Mouse (Mus musculus): ENCODE results near the gene Slc34a3. TPM values are rescaled to one million over a fixed set of nuclear protein-coding genes. Genes with fewer than 3 reads are reported as not detected.

Gene Slc34a3
- total RNA-seq (2014; rRNA removed) (not detected in 2 replicates), polyA plus RNA-seq (2015; fragmentation: Nextera tagmentation; extraction: Ambion mirVana) (not detected in 2 replicates)

DNA sequence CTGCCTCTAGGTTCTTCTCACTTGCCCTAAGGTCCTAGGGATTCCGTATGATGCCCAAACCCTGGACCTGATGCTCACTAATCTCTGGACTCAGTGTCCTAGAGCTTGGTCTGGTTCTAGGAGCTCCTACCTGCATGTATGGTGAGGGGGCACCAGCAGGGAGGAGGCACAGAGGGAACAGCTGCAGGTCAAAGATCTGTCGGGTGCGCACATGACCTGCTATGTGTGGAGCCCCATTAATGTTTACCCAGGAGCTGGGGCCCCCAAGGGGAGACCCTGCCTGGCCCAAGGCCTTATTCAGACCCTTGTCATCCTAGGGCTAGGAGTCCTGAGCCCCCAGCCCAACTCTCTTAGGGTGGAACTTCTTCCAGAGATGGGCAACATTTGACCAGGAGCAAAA lies at the start of gene Slc34a3:
Slc34a3 (minus strand) TSS at position 315 of the 400 bp plus-strand sequence.
- Histone ChIP-seq H3K9me3 (ENCODE audit: low read length) (no peaks in the 10 kb centered on the region), H3K9ac (replicated peaks; ENCODE audit: low read length) (no peak within 1 kb of the TSS), H3K27ac (no peak within 1 kb of the TSS), H3K36me3 (ENCODE audit: insufficient read depth, low read length) (no peaks in the 10 kb centered on the region), H3K4me2 (ENCODE audit: low read depth, low read length) (no peak within 1 kb of the TSS), H3K4me1 (ENCODE audit: insufficient read depth, low read length) (no peaks in the 10 kb centered on the region), H3K27me3 (ENCODE audit: insufficient read depth, low read length) (no peaks in the 10 kb centered on the region), H3K4me3 (ENCODE audit: low read length) (no peak within 1 kb of the TSS)
- ATAC-seq (no peak), DNase-seq (ENCODE audit: low spot score) (no peak)
- no peak for TF ChIP-seq CTCF (IDR thresholded peaks at IDR 0.05; ENCODE audit: low read depth)
- 93% methylated on average over 3 of the region's 3 CpGs for WGBS

DNA sequence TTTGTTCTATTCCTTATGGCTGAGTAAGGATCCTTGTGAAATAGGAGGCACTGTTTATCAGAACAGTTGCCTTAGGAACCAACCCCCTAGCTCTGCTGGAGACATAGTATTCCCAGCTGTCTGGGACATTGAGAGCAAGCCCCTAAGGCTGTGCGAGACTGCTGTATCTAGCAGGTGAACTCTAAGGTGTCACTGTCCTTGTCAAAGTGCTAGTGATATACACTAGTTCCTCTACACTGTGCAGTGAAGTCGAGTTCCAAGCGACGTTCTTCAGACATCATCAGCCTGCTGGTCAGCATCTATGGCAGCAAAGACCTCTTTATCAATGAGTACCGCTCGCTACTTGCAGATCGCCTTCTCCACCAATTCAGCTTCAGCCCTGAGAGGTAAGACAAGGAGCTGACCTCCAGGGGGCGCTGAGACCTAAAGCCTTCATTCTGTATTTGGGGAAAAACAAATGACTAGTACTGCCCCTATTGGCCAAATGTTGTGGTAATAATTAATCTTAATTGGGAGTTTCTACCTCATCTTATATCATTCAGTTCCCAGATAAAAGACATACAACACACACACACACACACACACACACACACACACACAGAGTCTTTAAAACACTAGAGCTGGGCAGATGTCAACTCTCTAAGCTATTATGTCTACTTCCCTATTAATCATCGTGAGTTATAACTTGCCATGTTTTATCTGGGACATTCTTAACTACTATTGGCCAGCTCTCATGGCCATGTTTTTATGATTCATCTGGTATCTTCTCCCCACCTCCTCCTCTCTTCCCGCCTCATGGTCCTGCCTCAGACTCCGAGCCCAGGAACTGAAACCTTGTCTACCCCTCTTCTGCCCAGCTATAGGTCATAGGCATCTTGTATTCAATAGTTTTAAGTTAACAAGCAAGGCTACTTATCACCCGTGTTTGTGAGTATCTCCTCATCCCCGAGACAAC lies 45.0 kb upstream of the Slc34a3 start:
- Histone ChIP-seq H3K9ac (replicated peaks; ENCODE audit: low read length) (no peak overlapping the region), H3K4me1 (ENCODE audit: insufficient read depth, low read length) (no peaks in the 10 kb centered on the region), H3K27ac (no peak overlapping the region), H3K27me3 (ENCODE audit: insufficient read depth, low read length) (no peaks in the 10 kb centered on the region), H3K4me3 (ENCODE audit: low read length) (no peak overlapping the region), H3K9me3 (ENCODE audit: low read length) (no peaks in the 10 kb centered on the region), H3K36me3 (ENCODE audit: insufficient read depth, low read length) (peaks cover 80% of the 10 kb centered on the region), H3K4me2 (ENCODE audit: low read depth, low read length) (no peak overlapping the region)
- 60% methylated on average over 13 of the region's 13 CpGs for WGBS
- DNase-seq (ENCODE audit: low spot score) (peak; percentile 93), ATAC-seq (peak; percentile 62)
- peak; percentile 90 for TF ChIP-seq CTCF (IDR thresholded peaks at IDR 0.05; ENCODE audit: low read depth)

DNA sequence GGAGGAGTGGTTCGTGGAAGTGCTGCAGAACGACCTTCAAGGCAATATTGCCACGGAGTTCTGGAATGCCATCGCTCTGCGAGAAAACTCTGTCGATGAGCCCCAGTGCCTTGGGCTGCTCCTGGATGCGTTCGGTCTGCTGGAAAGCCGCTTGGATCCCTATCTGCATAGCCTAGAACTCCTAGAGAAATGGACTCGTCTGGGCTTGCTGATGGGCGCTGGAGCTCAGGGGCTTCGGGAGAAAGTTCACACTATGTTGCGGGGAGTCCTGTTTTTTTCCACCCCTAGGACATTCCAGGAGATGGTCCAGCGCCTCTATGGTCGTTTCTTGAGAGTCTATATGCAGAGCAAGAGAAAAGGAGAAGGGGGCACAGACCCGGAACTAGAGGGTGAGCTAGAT lies 38.8 kb upstream of the Slc34a3 start:
- Histone ChIP-seq H3K4me3 (ENCODE audit: low read length) (peak overlapping the region; percentile 89), H3K4me1 (ENCODE audit: insufficient read depth, low read length) (peaks cover 20% of the 10 kb centered on the region), H3K27me3 (ENCODE audit: insufficient read depth, low read length) (no peaks in the 10 kb centered on the region), H3K9me3 (ENCODE audit: low read length) (no peaks in the 10 kb centered on the region), H3K27ac (peak overlapping the region; percentile 87), H3K36me3 (ENCODE audit: insufficient read depth, low read length) (peaks cover 54% of the 10 kb centered on the region), H3K4me2 (ENCODE audit: low read depth, low read length) (peak overlapping the region; percentile 95), H3K9ac (replicated peaks; ENCODE audit: low read length) (peak overlapping the region; percentile 79)
- 38% methylated on average over 16 of the region's 16 CpGs for WGBS
- TF ChIP-seq CTCF (IDR thresholded peaks at IDR 0.05; ENCODE audit: low read depth) = no peak
- ATAC-seq (no peak), DNase-seq (ENCODE audit: low spot score) (no peak)

DNA sequence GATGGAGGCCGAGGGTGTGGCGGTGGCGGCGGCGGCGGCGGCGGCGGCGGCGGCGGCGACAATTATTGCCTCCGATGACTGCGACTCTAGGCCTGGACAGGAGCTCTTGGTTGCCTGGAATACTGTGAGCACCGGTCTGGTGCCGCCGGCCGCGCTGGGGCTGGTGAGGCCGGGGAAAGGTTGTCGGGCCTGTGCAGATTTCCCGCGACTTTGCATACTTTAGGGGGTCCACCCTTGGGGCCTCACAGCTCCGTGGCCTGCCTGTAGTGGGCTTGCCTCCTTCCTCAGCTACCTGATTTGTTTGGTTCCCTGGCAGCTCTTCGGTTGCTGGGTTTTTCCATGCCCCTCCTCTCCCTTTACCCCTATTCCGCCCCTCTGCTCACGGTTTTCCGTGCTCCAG lies 38.4 kb upstream of the Slc34a3 start:
- under 1% methylated on average over 16 of the region's 29 CpGs for WGBS
- Histone ChIP-seq H3K4me2 (ENCODE audit: low read depth, low read length) (peak overlapping the region; percentile 95), H3K4me1 (ENCODE audit: insufficient read depth, low read length) (peaks cover 23% of the 10 kb centered on the region), H3K9me3 (ENCODE audit: low read length) (no peaks in the 10 kb centered on the region), H3K27me3 (ENCODE audit: insufficient read depth, low read length) (no peaks in the 10 kb centered on the region), H3K36me3 (ENCODE audit: insufficient read depth, low read length) (peaks cover 49% of the 10 kb centered on the region), H3K9ac (replicated peaks; ENCODE audit: low read length) (peak overlapping the region; percentile 79), H3K27ac (peak overlapping the region; percentile 87), H3K4me3 (ENCODE audit: low read length) (peak overlapping the region; percentile 89)
- TF ChIP-seq CTCF (IDR thresholded peaks at IDR 0.05; ENCODE audit: low read depth) = no peak
- DNase-seq (ENCODE audit: low spot score) (no peak), ATAC-seq (peak; percentile 69)

DNA sequence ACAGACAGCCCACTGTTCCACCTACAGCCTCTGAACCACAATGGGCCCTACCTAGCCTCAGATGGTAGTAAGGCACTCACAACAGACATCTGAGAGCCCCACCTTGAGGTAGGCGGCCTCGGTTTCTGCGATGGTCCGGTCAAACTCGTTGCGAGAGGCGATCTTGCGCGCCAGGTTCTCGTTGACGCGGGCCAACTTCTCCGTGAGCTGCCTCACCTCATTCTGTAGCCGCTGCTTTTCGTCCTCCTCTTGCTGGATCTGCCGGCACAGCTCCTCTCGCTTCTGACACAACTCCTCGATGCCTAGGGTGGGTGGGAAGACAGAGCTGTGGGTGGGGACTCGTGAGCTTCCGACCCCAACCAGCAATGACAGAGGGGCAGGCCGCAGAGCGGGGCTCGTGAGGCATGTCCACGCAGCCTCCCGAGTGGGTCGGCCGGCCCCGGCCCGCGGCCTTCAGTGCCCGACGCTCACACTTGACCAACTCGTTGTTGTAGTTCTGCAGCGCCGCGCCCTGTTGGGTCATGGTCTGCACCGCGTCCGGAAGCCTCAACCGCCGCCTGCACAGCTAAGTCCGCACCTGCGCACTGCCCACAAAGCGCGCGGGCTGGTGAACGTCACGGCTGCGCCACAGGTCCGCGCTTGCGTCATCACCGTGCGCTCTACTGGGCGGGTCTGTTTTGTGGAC lies 37.8 kb upstream of the Slc34a3 start, which contains the start of the genes Ssna1 and Anapc2:
Ssna1 (minus strand) TSS at position 612 of the 685 bp plus-strand sequence.
Anapc2 (plus strand) TSS at position 652 of the 685 bp plus-strand sequence.
- H3K4me1 ChIP-seq (ENCODE audit: insufficient read depth, low read length) = peaks cover 28% of the 10 kb centered on the region

DNA sequence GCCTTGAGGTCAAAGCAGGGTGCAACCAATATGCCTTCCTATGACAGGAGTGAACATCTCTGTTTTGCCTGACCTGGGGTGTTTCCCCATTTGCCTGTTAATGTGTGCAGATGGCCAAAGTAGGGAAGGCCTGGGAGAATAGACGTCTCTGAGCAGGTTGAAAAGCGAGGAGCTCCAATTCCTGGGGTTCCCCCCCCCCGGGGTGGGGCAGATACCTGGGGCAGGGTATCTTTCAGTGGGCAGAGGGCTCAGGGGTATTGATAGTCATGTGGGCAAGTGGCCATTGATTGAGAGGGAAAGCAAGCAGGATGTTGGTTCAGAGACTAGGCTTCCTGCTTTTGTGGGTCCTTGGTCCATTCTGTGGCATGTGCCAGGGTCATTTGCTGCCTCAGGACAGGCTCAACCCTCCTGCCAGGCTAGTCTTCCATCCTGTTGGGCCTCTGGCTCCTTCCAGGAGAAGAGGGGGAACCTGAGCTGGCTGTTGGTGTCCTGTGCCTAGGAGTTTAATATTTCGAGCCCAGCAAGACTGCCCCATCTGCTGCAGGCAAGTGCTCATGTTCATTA lies 33.7 kb upstream of the Slc34a3 start:
- DNase-seq (ENCODE audit: low spot score) = no peak
- Histone ChIP-seq H3K9me3 (ENCODE audit: low read length) (no peaks in the 10 kb centered on the region), H3K4me1 (ENCODE audit: insufficient read depth, low read length) (peaks cover 54% of the 10 kb centered on the region), H3K4me3 (ENCODE audit: low read length) (no peak overlapping the region), H3K4me2 (ENCODE audit: low read depth, low read length) (peak overlapping the region; percentile 76), H3K36me3 (ENCODE audit: insufficient read depth, low read length) (peaks cover 23% of the 10 kb centered on the region; the same call in 1 of the 2 replicates), H3K9ac (replicated peaks; ENCODE audit: low read length) (no peak overlapping the region), H3K27ac (peak overlapping the region; percentile 81; the same call in 1 of the 2 replicates), H3K27me3 (ENCODE audit: insufficient read depth, low read length) (no peaks in the 10 kb centered on the region)
- WGBS = 68% methylated on average over 4 of the region's 4 CpGs
- ATAC-seq = no peak
- TF ChIP-seq CTCF (IDR thresholded peaks at IDR 0.05; ENCODE audit: low read depth) = no peak

More for the DNA sequence above, 37.8 kb upstream of the Slc34a3 start, which contains the start of the genes Ssna1 and Anapc2:
- Histone ChIP-seq H3K27me3 (ENCODE audit: insufficient read depth, low read length) (no peaks in the 10 kb centered on the region), H3K36me3 (ENCODE audit: insufficient read depth, low read length) (peaks cover 48% of the 10 kb centered on the region), H3K27ac (peak within 1 kb of the TSS; percentile 87), H3K4me2 (ENCODE audit: low read depth, low read length) (peak within 1 kb of the TSS; percentile 95), H3K4me3 (ENCODE audit: low read length) (peak within 1 kb of the TSS; percentile 89), H3K9ac (replicated peaks; ENCODE audit: low read length) (peak within 1 kb of the TSS; percentile 79), H3K9me3 (ENCODE audit: low read length) (no peaks in the 10 kb centered on the region)
- peak; percentile 50 for TF ChIP-seq CTCF (IDR thresholded peaks at IDR 0.05; ENCODE audit: low read depth)
- WGBS = 1% methylated on average over 55 of the region's 55 CpGs
- ATAC-seq (peak; percentile 96), DNase-seq (ENCODE audit: low spot score) (peak; percentile 99)

Measured in hindbrain, postnatal 0 days (tissue).